ENCODE assay signal across 21 mouse cellular contexts in the genomic region with DNA sequence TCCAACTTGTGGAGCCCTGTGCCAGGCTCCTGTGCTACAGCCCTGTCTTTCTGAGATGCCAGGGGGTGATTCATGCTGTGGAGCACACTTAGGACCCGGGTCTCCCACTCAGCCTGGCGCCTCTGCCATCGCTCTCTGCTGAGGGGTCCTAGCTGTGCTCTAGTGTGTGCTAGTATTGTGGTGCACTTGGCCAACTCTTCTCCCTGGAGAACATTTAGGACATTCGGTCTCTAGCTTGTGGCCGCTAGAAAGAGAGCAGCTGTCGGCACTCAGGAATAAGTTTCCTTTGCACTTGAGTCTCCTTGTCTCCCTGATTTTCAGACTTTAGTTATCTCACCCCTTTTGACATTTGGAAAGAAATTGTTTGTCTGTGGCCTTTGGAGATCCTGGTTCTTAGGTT.
"Had no signal": no experiment of that assay in that cellular context is flagged by ENCODE, and none has a peak within 500 bp of the region (broad histone marks: within the 10 kb centered on the region; RNA-seq: fewer than 3 reads in every experiment).

No protein-coding gene starts in this region.

- H3K27ac ChIP-seq: limb, embryonic 12.5 days; limb, embryonic 15.5 days; liver, embryonic 14.5 days; macrophage; midbrain, embryonic 12.5 days; midbrain, embryonic 15.5 days; neural tube, embryonic 12.5 days; neural tube, embryonic 15.5 days; stomach, postnatal 0 days had no signal

- H3K4me1 ChIP-seq: limb, embryonic 12.5 days; limb, embryonic 15.5 days; midbrain, embryonic 12.5 days; midbrain, embryonic 15.5 days; neural tube, embryonic 12.5 days; neural tube, embryonic 15.5 days had no signal

- H3K4me2 ChIP-seq: limb, embryonic 12.5 days; limb, embryonic 15.5 days; liver, embryonic 11.5 days; lung, embryonic 14.5 days; midbrain, embryonic 12.5 days; midbrain, embryonic 15.5 days; neural tube, embryonic 12.5 days; neural tube, embryonic 15.5 days had no signal

- DNase-seq: kidney, adult 2 months; left cerebral cortex, postnatal 4 days; liver, postnatal 0 days; lung, embryonic 14.5 days; right cerebral cortex, adult 18-20 months; right cerebral cortex, postnatal 14 days; right cerebral cortex, postnatal 4 days; thymus, adult 2 months; thymus, postnatal 14 days; thymus, postnatal 4 days had no signal

- H3K27me3 ChIP-seq: limb, embryonic 12.5 days; limb, embryonic 15.5 days; midbrain, embryonic 12.5 days; midbrain, embryonic 15.5 days; neural tube, embryonic 12.5 days; neural tube, embryonic 15.5 days had no signal

- H3K4me3 ChIP-seq: limb, embryonic 12.5 days; limb, embryonic 15.5 days; midbrain, embryonic 12.5 days; midbrain, embryonic 15.5 days; neural tube, embryonic 12.5 days; neural tube, embryonic 15.5 days had no signal

- ATAC-seq: liver, postnatal 0 days; lung, postnatal 0 days; midbrain, embryonic 15.5 days had no signal

- H3K36me3 ChIP-seq: limb, embryonic 12.5 days; limb, embryonic 15.5 days; midbrain, embryonic 12.5 days; midbrain, embryonic 15.5 days; neural tube, embryonic 12.5 days; neural tube, embryonic 15.5 days had no signal

- H3K9ac ChIP-seq: limb, embryonic 12.5 days; limb, embryonic 15.5 days; liver, embryonic 14.5 days; liver, postnatal 0 days; lung, embryonic 14.5 days; midbrain, embryonic 12.5 days; midbrain, embryonic 15.5 days; neural tube, embryonic 12.5 days; neural tube, embryonic 15.5 days had no signal

- H3K9me3 ChIP-seq: limb, embryonic 12.5 days; limb, embryonic 15.5 days; midbrain, embryonic 12.5 days; midbrain, embryonic 15.5 days; neural tube, embryonic 12.5 days; neural tube, embryonic 15.5 days had no signal
